Mouse (Mus musculus) mouse embryonic stem cell (cell line): ENCODE measurements around the gene Rtca.

Experiments
- in situ Hi-C, 2 experiments: fragments of 300-500 bp; cut with MboI; formaldehyde crosslinking; loops; 1 replicate in 1 of 2; 3 replicates in 1 of 2; pipeline ENCODE4 v1.14.3; 2019 to 2020; ENCODE audit warnings: low sequenced_read_pairs in 2 of 2, low pct_unique_long_range_greater_than_20kb in 1 of 2, mixed read lengths in 1 of 2; ENCODE audit not compliant: unreplicated experiment in 1 of 2

The Rtca gene

DNA sequence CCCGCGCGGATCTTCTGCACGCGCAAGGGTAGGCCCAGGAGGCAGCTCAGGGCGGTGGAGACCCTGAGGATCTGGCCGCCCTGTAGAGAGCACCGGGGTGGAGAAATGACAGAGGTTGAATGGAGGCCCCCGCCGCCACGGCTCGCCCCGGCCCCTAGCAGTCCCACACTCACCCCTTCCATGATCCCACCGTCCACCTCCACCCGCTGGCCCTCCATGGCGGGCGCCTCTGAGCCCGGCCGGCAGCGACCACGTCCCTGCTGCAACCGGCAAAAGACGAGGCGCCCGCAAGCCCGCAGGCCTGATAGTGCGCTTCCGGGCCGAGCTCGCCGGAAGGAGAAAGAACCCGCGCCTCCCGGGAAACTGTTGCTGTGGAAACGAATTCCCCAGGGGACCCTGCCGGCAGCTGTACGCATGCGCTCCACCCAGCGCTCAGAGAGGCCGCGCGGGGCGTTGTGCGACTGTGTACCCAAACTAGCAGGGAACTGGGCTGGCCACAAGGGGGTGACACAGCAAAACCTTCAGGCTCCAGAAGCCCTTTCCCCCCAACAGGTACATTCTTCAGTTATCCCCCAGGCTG is at the start of gene Rtca:
Rtca (minus strand) TSS at position 437 of the 580 bp plus-strand sequence.
- in situ Hi-C loops: loop anchor here in 1 of 2 experiments (25.0 kb wide), 1 partner anchor 229 kb away; no protein-coding TSS in a partner anchor

DNA sequence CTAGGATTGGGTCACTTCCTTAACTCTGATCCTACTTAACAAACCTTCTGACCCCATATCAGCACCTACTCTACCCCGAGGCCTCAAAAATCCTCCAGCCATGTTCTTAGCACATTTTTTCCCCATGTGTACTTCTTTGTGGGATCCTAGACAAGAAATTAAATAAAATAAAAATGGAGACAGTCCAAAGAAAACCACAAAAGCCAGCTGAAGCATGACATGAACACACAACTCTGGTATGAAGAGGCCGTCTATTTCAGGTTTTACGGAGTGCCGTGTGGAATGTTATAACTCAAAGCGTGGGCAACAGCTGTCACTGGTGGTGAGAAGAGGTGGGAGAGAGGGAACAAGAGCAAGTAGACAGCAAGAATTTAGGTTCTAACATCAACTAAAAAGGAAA is 43.4 kb upstream of the Rtca start:
- in situ Hi-C loops: no loop called here

DNA sequence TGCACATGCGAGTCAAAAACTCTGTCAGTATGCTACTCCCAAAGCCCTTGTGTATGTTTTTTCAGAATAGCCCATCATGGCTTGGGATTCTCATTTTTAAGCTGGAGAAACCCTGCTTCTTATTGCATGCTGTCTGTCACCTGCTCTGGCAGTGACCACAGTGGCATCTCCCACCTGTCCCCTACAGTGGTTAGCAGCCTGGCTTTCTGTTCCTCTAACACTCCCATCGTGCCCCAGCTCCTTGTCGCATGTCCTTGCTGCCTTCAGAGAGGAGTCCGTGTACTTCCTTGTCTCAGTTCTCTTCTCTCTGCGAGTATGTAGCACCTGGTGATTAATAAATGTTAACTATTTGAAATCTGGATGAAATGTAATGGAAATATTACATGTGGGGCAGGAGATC is 39.4 kb upstream of the Rtca start:
- in situ Hi-C loops: no loop called here

DNA sequence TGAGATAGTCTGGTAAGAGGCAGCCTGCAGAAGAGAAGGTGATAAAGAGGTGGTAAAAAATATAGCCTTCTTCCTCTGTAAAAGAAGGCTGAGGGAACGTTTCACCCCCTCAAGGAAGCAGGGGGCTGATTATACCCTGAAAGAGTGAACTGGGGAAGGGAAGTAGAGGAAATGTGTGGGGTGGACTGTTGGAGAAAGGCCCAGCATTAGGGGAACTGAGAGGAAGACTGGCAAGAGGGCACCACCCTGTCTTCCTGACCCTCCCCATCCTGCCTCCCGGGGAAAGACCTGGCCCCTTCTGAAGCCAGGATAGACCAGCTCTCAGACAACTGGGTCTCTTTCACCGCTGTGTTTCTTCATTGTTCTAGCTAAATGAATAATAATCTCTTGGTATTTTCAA is 34.5 kb upstream of the Rtca start:
- in situ Hi-C loops: no loop called here

DNA sequence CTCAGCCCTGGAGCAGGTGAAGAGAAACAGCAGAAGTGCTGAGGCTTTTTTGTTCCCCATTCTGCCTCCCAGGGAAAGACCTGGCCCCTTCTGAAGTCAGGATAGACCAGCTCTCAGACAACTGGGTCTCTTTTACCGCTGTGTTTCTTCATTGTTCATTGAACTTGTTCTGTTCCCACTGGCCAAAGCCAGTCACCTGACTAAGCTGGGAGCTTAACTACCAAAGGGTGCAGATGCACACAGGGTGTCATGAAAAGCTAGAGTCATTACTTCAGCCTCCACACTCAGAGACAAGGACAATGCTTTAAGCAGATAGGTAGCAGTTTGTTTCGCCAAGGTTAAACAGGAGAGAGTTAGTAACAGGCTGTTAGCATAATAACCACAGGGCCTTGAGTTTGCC is 34.1 kb upstream of the Rtca start:
- in situ Hi-C loops: no loop called here

DNA sequence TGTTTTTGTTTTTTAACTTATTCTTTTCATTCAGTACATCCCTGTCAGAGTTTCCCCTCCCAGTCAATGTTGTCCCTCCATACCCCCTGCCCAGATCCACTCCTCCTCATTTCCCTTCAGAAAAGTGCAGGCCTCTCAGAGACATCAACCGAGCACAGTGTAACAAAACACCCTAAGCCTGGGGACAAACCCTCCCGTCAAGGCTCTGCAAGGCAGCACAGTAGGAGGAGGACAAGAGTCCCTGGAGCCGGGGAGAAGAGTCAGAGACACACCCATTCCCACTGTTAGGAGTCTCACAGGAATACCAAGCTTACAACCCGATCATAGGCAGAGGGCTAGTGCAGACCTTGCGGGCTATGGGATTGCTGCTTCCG is 29.2 kb upstream of the Rtca start:
- in situ Hi-C loops: no loop called here

DNA sequence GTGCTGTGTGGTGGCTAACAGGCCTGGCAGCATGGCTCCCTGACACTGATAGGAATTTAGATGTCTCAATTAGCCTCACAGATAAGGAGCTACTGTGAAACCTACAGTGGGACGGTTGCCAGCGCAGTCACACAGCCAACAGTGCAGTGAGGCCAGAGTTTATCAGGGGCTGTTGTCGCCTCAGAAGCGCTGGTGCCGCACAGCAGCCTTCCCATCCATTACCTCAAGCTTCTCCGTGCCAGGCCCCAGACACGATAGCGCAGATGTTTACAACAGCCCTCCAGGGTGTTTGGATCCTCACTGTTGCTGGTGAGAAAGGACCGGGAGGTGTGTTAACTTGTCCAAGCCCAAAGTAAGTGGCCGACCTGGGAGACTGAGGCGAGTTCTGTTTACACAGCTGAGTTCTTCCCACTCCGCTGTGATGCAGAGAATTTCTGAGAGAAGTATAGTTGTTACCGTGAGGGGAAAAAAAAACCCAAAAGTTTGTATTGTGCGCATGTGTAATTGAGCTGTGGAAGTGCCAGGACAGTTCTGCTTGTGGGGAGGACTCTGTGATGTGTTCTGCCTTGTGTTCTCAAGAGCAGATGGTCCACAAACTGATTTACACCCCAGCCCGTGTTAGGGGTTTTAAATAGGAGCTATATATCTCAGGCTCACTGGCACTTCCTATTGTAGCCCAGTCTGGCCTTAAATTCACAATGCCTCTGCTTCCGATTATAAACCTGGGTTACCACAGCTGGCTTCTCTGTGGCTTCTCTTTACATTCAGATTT is 28.6 kb upstream of the Rtca start:
- in situ Hi-C loops: no loop called here

DNA sequence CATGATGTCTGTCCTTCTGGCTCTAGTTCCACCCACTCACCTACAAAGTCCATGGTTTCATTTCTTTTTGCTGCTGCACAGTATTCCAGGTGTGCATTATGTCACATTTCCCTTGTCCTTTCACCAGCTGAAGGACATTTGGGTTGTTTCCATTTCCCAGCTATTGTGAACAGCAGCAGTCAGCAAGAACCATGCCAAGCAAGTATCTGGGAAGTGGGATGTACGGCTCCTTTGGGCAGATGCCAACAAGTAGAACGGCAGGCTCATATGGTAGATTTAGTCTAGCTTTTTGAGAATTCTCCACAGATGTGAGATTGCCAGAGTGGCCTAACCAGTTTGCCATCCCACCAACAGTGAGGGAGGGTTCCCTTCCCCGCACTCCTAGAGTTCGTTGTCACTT is 22.8 kb upstream of the Rtca start:
- in situ Hi-C loops: no loop called here

DNA sequence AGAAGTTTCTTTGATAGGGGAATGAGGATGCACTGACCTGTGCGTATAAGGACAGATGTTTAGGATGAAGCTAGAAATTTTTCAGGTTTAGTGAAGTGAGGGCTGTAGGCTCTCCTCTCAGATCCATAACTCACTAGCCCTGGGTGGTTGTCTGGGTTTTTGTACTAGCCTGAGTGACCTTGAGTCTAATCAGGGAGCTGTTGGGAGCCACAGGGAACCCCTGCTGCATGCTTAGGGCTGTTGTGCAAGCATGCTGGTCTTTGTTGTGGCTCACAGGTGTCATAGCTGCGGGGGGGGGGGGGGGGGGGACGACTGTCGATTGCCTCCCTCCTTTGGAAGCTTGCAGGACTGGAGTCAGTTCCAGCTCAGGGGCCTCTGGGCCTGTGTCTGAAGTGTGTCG is 21.7 kb upstream of the Rtca start:
- in situ Hi-C loops: no loop called here

DNA sequence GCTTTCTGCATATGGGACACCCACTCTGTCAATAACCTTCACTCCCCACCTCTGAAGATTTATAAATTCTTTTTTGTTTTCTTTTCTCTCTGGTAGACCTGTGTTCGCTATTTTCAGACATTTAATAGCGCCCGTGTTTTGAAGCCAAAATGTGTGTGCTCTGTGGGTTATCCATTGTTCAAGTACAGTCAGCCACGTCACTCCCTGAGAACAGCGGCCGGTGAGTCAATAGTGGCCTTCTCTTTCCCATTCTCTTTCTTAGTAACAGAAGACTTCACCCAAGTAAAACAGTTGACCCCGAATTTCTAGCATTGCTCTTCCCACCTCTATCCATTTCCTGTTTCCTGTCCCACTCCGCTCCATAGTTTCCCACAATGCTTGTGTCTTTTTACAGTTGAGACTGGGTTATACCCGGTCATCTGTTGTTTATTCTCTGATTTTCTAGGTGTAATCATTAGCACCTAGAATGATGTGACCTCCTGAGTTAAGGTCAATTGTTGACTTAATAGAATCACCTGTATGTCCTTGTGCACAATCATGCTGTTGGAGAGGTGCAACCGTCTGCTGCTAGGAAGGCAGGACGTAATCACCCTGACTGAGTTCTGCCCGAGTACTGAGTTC is 12.2 kb upstream of the Rtca start:
- in situ Hi-C loops: loop anchor here in 1 of 2 experiments (25.0 kb wide), 1 partner anchor 217 kb away; no protein-coding TSS in a partner anchor

DNA sequence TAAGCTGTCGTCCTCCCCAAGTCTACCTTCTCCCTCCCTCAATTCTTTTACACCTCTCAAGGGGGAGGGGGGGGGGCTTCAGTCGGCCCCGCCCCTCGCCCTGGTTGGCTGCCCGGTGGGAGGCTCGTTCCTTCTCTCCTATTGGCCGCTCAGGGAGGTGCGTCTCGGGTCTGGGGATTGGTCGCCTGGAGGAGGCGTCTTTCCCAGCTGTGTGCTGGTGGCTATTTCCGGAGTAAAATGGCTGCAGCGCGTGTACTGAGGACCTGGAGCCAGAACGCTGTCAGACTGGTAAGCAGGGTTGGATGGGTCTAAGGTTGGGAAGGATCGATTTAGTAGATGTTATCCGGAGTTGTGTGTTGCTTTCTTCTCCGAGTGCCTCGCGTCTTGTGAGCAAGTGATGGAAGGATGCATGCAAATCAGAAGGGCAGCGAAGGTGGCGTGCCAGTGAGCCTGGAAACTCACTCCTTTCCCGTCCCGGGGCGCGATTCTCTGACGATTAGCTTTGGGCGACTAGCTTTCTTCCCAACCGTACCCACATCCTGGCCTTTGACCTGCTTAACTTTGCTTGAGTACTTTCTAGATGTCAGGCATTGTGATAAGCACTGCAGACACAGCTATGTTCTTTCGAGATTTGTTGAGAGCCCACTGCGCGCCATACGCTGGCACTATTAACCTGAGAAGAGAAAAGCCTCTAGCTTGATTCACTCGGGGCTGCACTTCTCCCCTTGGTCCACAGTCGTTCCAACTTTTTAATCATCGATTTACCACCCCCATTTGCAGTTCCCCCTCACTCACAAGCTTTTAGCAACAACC is 5.1 kb upstream of the Rtca start, which contains the start of gene Dbt:
Dbt (plus strand) TSS at position 167 of the 813 bp plus-strand sequence.
- in situ Hi-C loops: loop anchor here in 1 of 2 experiments (25.0 kb wide), 1 partner anchor 224 kb away; no protein-coding TSS in a partner anchor

DNA sequence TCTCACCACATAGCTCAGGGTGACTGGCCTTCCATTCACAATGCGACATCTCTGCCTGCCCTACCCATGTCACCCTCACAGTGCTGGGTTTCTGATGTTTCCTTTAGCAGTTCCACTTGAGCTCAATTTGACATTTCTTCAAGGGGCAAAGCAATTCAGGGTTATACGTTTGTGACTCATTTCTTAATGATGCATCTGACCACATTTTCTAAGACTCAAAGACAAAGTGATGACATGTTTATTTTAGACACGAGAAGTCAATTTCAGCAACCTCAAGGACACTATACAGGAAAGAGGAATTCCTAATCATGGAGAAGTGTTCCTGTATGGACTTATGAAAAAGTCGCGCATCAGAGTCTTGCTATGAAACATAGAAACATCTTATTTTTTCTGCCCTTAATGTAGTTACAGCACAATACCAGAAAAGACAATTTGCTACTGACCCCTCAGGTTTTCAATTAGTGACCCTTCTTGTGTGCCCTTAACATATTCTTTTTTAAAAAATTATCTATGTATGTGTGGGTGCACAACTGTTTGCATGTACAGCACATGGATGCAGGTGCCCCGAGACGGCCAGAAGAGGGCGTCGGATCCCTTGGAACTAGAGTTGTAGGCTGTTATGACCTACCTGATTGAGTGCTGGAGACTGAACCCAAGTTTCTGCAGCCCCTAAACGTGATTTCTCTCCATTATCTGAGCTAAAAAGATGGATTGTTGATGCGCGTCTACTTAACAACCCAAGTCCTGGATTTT is 4.3 kb upstream of the Rtca start:
- in situ Hi-C loops: loop anchor here in 1 of 2 experiments (25.0 kb wide), 1 partner anchor 225 kb away; no protein-coding TSS in a partner anchor

DNA sequence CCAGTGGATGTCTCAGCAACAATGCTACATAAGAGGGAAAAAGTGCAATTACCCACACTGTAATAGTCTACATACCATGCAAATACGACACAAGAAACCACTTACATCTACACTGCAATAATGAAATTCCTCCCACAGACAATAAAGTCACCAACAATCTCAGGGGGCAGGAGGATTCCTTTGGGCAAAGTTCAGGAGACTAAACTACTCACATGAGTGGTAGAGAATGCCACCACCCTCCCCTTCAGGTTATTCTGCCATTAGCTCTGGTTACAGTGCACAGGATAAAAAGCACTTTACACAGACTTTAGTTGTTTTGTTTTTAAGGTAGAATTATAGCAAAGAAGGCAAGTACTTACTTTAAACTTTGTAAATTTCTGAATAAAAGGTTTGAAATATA is 12.3 kb downstream of the Rtca start:
- in situ Hi-C loops: loop anchor here in 1 of 2 experiments (10.0 kb wide), 1 partner anchor 151 kb away; no protein-coding TSS in a partner anchor

DNA sequence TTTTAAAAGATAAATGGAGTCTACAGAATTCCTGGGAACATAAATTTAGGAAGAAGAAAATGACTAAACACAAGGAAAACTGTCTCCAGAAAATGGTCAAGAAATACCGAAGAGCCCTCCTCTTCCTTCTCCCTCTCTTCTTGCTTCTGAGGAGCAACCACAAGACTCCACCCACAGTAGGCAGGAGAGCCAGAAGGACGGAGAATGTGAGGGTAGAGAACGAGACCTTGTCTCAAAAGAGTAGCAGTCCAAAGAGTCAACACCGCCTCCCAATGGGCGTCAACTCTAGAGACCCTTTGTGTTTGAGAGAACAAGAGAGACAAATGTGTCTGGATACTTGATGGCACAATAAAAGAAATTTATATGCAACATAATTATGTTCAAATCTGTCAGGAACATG is 14.3 kb downstream of the Rtca start:
- in situ Hi-C loops: loop anchor here (5.0 to 10.0 kb wide), 2 partner anchors 149 to 151 kb away; no protein-coding TSS in a partner anchor

DNA sequence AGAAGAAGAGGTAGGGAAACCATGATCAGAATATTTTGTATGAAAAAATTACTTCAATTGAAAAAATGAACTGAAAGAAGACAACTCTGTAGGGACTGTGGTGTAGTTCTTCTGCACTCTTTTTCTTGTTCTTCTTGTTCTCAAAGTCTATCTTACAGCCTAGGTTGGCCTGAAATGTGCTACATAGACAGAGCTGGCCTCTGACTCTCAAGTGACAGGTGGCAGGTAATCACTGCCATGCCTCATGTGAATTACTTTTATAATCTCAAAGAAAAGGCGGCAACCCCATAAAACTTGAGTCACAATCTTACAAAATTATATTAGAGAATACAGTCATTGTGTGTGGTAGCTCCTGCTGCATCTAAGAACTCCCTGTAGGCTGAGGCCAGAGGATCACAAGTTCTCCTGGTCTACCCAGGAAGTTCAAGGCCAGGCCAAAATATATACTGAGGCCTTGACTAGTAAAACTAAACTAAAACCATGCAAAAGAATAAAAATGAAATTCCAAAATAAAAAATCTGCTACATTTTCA is 16.0 kb downstream of the Rtca start:
- in situ Hi-C loops: loop anchor here (5.0 to 10.0 kb wide), 2 partner anchors 147 to 150 kb away; no protein-coding TSS in a partner anchor

DNA sequence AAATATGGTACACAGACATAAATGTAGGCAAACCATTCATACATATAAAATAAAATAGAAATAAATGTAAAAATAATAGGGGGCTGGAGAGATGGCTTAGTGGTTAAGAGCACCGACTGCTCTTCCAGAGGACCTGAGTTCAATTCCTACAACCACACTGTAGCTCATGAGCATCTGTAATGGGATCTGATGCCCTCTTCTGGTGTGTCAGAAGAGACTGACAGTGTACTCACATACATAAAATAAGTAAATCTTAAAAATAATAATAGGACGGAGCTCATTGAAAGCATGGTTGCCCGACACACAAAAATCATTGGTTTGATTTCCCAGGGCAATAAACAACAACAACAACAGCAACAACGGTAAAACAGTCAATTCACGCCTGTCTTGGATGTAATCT is 17.1 kb downstream of the Rtca start:
- in situ Hi-C loops: loop anchor here (5.0 to 10.0 kb wide), 2 partner anchors 146 to 149 kb away; no protein-coding TSS in a partner anchor

DNA sequence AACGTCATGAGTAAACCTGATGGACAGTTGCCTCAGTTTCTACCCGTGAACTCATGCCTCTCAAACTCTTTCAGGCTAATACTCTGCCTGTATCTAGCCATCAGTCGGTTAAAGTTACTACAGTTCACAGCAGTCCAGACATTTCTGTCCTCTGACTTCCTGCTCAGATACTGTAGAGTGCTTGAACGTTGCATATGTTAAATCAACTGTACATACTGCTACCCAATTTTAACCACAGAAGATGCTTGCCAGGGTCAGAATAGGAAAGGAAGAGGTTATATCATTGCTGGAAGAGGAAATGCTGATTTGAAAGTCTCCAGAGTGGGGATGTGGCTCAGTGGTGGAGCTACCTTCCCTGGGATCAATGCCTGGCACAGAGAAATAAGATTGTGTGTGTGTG is 24.7 kb downstream of the Rtca start:
- in situ Hi-C loops: no loop called here

DNA sequence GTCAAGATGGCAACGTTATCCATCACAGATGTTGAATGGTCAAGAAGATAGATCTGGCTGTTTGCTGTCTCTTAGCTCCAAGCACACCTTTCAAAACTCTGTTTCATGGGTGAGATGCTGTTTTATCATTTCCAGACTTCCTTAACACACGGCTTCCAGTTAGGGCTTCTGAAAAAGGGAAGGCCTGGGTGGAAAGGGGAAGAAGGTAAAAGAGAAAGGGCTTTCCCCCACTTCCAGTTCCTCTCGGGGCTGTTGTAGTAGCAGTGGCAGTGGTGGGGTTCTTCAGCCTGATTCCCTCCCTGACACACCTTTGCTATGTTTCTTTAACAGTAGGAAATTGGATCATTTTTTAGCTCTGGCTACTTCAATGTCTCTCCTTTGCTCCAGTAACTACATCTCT is 25.3 kb downstream of the Rtca start:
- in situ Hi-C loops: no loop called here
